Mouse (Mus musculus) hindbrain, embryonic 11.5 days (tissue): ENCODE measurements around the gene Pcyt2. TPM values are rescaled to one million over a fixed set of nuclear protein-coding genes. Genes with fewer than 3 reads are reported as not detected.

Experiments
- ATAC-seq: fragments of 200-750 bp; cut with Nextera tagmentation; 2 replicates; pipeline ENCODE4 v1.8.0; 2017; ENCODE audit warnings: mild to moderate bottlenecking, moderate TSS enrichment, moderate library complexity; ENCODE audit not compliant: low FRiP score
- DNase-seq: peaks from one replicate; pipeline ENCODE4 v3.0.0-alpha.2; 2015; ENCODE audit warnings: low spot score
- H3K27ac ChIP-seq: fragments of 300-500 bp; sonication (generic); 2 replicates; pipeline ENCODE4 v1.5.1; 2014; ENCODE audit warnings: mild to moderate bottlenecking, low read depth, low read length
- H3K27me3 ChIP-seq: fragments of 300-500 bp; sonication (generic); 2 replicates; pipeline ENCODE4 v1.6.1; 2014; ENCODE audit warnings: mild to moderate bottlenecking, low read length, moderate library complexity, mixed read lengths; ENCODE audit not compliant: control insufficient read depth, insufficient read depth
- H3K36me3 ChIP-seq: fragments of 300-500 bp; sonication (generic); 2 replicates; pipeline ENCODE4 v1.6.1; 2014; ENCODE audit warnings: mild to moderate bottlenecking, low read length, moderate library complexity, mixed read lengths; ENCODE audit not compliant: control insufficient read depth, insufficient read depth
- H3K4me1 ChIP-seq: fragments of 300-500 bp; sonication (generic); replicated peaks from 2 replicates; pipeline ENCODE4 v1.6.1; 2014; ENCODE audit warnings: low read length, mixed read lengths; ENCODE audit not compliant: control insufficient read depth, insufficient read depth
- H3K4me2 ChIP-seq: fragments of 300-500 bp; sonication (generic); replicated peaks from 2 replicates; pipeline ENCODE4 v1.6.1; 2014; ENCODE audit warnings: mild to moderate bottlenecking, low read depth, low read length
- H3K4me3 ChIP-seq: fragments of 300-500 bp; sonication (generic); 2 replicates; pipeline ENCODE4 v1.5.1; 2014; ENCODE audit warnings: low read depth, low read length
- H3K9ac ChIP-seq: fragments of 300-500 bp; sonication (generic); 2 replicates; pipeline ENCODE4 v1.6.1; 2014; ENCODE audit warnings: low read depth, low read length
- H3K9me3 ChIP-seq: fragments of 300-500 bp; sonication (generic); 2 replicates; pipeline ENCODE4 v1.6.1; 2016; ENCODE audit warnings: low read length; ENCODE audit not compliant: control insufficient read depth
- WGBS: fragments of 180-500 bp; shearing (Covaris S2); extraction: QIAGEN DNeasy Blood & Tissue Kit; methylation state at CpG from one replicate; pipeline ENCODE4 v1.1.7; 2014; 5-methylcytosine and 5-hydroxymethylcytosine counted together
- polyA plus RNA-seq: library from polyadenylated mRNA; unstranded; fragments of >200 nt; fragmentation: Nextera tagmentation; extraction: Ambion mirVana; gene quantifications from 2 replicates; pipeline ENCODE4 v1.2.1, GENCODE M21; 2014

Pcyt2 gene
- polyA plus RNA-seq, 1 experiment from 2014 or later: 104 TPM

GRCm38 (mm10) chr11:120641869-120642268 lies 24.1 kb upstream of the Pcyt2 start:
- Histone ChIP-seq H3K4me2 (no peak overlapping the region), H3K9me3 (no peaks in the 10 kb centered on the region), H3K27ac (no peak overlapping the region), H3K4me1 (no peaks in the 10 kb centered on the region), H3K27me3 (no peaks in the 10 kb centered on the region), H3K9ac (no peak overlapping the region), H3K4me3 (no peak overlapping the region), H3K36me3 (no peaks in the 10 kb centered on the region)
- 87% methylated on average over 8 of the region's 8 CpGs for whole genome bisulfite sequencing
- DNase-seq (no peak), ATAC-seq (no peak)

- Histone ChIP-seq H3K9me3 (no peaks in the 10 kb centered on the region), H3K4me2 (no peak overlapping the region), H3K27ac (no peak overlapping the region), H3K36me3 (no peaks in the 10 kb centered on the region), H3K4me1 (no peaks in the 10 kb centered on the region), H3K4me3 (no peak overlapping the region), H3K9ac (no peak overlapping the region), H3K27me3 (no peaks in the 10 kb centered on the region)
- ATAC-seq: no peak
- WGBS: 68% methylated on average over 9 of the region's 9 CpGs
- no peak for DNase-seq
These were observed 23.5 kb upstream of the Pcyt2 start for GRCm38 (mm10) chr11:120641255-120641654.

GRCm38 (mm10) chr11:120634810-120635209 lies 17.1 kb upstream of the Pcyt2 start:
- Histone ChIP-seq H3K4me1 (peaks cover 10% of the 10 kb centered on the region; the same call in 1 of the 2 replicates), H3K9ac (no peak overlapping the region), H3K9me3 (no peaks in the 10 kb centered on the region), H3K27ac (no peak overlapping the region), H3K36me3 (no peaks in the 10 kb centered on the region), H3K4me3 (no peak overlapping the region), H3K27me3 (no peaks in the 10 kb centered on the region), H3K4me2 (no peak overlapping the region)
- ATAC-seq (no peak), DNase-seq (no peak)
- 86% methylated on average over 5 of the region's 5 CpGs for WGBS

GRCm38 (mm10) chr11:120633520-120634343 lies 16.0 kb upstream of the Pcyt2 start, which contains the start of gene Mafg:
TSS of gene Mafg (minus strand) at chr11:120633600.
- Histone ChIP-seq H3K4me2 (peak within 1 kb of the TSS; percentile 81), H3K27me3 (no peaks in the 10 kb centered on the region), H3K9ac (peak within 1 kb of the TSS; percentile 83), H3K36me3 (peaks cover 3% of the 10 kb centered on the region), H3K4me3 (peak within 1 kb of the TSS; percentile 94), H3K9me3 (no peaks in the 10 kb centered on the region), H3K27ac (peak within 1 kb of the TSS; percentile 82), H3K4me1 (peaks cover 10% of the 10 kb centered on the region; the same call in 1 of the 2 replicates)
- peak; percentile 98 for DNase-seq
- peak; percentile 89 for ATAC-seq
- 10% methylated on average over 58 of the region's 58 CpGs for WGBS

- Histone ChIP-seq H3K9me3 (no peaks in the 10 kb centered on the region), H3K9ac (peak overlapping the region; percentile 83), H3K4me2 (peak overlapping the region; percentile 81), H3K27ac (peak overlapping the region; percentile 82), H3K4me3 (peak overlapping the region; percentile 94), H3K36me3 (peaks cover 3% of the 10 kb centered on the region), H3K27me3 (no peaks in the 10 kb centered on the region), H3K4me1 (peaks cover 10% of the 10 kb centered on the region; the same call in 1 of the 2 replicates)
- under 1% methylated on average over 75 of the region's 116 CpGs for WGBS
- ATAC-seq: peak; percentile 88
- DNase-seq: peak; percentile 71
These were observed 15.1 kb upstream of the Pcyt2 start for GRCm38 (mm10) chr11:120632559-120633519.

- ATAC-seq (no peak), DNase-seq (no peak)
- WGBS: 68% methylated on average over 4 of the region's 4 CpGs
- H3K27me3 ChIP-seq: no peaks in the 10 kb centered on the region
- H3K9me3 ChIP-seq: no peaks in the 10 kb centered on the region
- H3K27ac ChIP-seq: no peak overlapping the region
- H3K4me3 ChIP-seq: peak overlapping the region; percentile 94
- H3K4me1 ChIP-seq: peaks cover 10% of the 10 kb centered on the region; the same call in 1 of the 2 replicates
- peaks cover 3% of the 10 kb centered on the region for H3K36me3 ChIP-seq
- H3K9ac ChIP-seq: peak overlapping the region; percentile 83; the same call in 1 of the 2 replicates
- H3K4me2 ChIP-seq: peak overlapping the region; percentile 81
These were observed 14.2 kb upstream of the Pcyt2 start for GRCm38 (mm10) chr11:120631726-120632448.

GRCm38 (mm10) chr11:120630881-120631725 lies 13.4 kb upstream of the Pcyt2 start:
- Histone ChIP-seq H3K4me2 (no peak overlapping the region), H3K27me3 (no peaks in the 10 kb centered on the region), H3K36me3 (peaks cover 3% of the 10 kb centered on the region), H3K4me3 (peak overlapping the region; percentile 94; the same call in 1 of the 2 replicates), H3K9ac (peak overlapping the region; percentile 11; the same call in 1 of the 2 replicates), H3K9me3 (no peaks in the 10 kb centered on the region), H3K27ac (no peak overlapping the region), H3K4me1 (peaks cover 10% of the 10 kb centered on the region; the same call in 1 of the 2 replicates)
- DNase-seq: no peak
- ATAC-seq: no peak
- 41% methylated on average over 7 of the region's 7 CpGs for WGBS
